Mouse (Mus musculus): ENCODE results near the gene Stk19. TPM values are rescaled to one million over a fixed set of nuclear protein-coding genes. Genes with fewer than 3 reads are reported as not detected.

Gene Stk19
- polyA plus RNA-seq, 1 experiment: 41.3 TPM

- peaks cover 3% of the 10 kb centered on the region for H3K4me1 ChIP-seq (ENCODE audit: control insufficient read depth, insufficient read depth, low read length)
- H3K36me3 ChIP-seq (ENCODE audit: control insufficient read depth, insufficient read depth, low read length): no peaks in the 10 kb centered on the region
- H3K4me3 ChIP-seq (ENCODE audit: control insufficient read depth, low read depth, low read length): no peak overlapping the region
- H3K27me3 ChIP-seq (ENCODE audit: control insufficient read depth, insufficient read depth, low read length): no peaks in the 10 kb centered on the region
- no peak for TF ChIP-seq CTCF (IDR thresholded peaks at IDR 0.05; ENCODE audit: control insufficient read depth, insufficient read depth, insufficient replicate concordance, low read depth, low read length)
- H3K27ac ChIP-seq (ENCODE audit: control insufficient read depth, insufficient read depth, low read depth, low read length): no peak overlapping the region
Measured at GRCm38 (mm10) chr17:34854761-34855160, 18.0 kb upstream of the Stk19 start.

- Histone ChIP-seq H3K36me3 (ENCODE audit: control insufficient read depth, insufficient read depth, low read length) (no peaks in the 10 kb centered on the region), H3K27me3 (ENCODE audit: control insufficient read depth, insufficient read depth, low read length) (no peaks in the 10 kb centered on the region)
Measured at GRCm38 (mm10) chr17:34853511-34853910, 16.8 kb upstream of the Stk19 start.

GRCm38 (mm10) chr17:34850517-34851125 lies 13.9 kb upstream of the Stk19 start:
- H3K4me3 ChIP-seq (ENCODE audit: control insufficient read depth, low read depth, low read length): peak overlapping the region; percentile 88
- no peaks in the 10 kb centered on the region for H3K27me3 ChIP-seq (ENCODE audit: control insufficient read depth, insufficient read depth, low read length)
- peaks cover 2% of the 10 kb centered on the region; the same call in 1 of the 2 replicates for H3K36me3 ChIP-seq (ENCODE audit: control insufficient read depth, insufficient read depth, low read length)
- peaks cover 3% of the 10 kb centered on the region for H3K4me1 ChIP-seq (ENCODE audit: control insufficient read depth, insufficient read depth, low read length)
- peak overlapping the region; percentile 20; the same call in 1 of the 2 replicates for H3K27ac ChIP-seq (ENCODE audit: control insufficient read depth, insufficient read depth, low read depth, low read length)
- no peak for TF ChIP-seq POLR2A (IDR thresholded peaks at IDR 0.05; ENCODE audit: control insufficient read depth, low read depth, low read length)
- no peak for TF ChIP-seq CTCF (IDR thresholded peaks at IDR 0.05; ENCODE audit: control insufficient read depth, insufficient read depth, insufficient replicate concordance, low read depth, low read length)

More at GRCm38 (mm10) chr17:34853511-34853910, 16.8 kb upstream of the Stk19 start:
- Histone ChIP-seq H3K27ac (ENCODE audit: control insufficient read depth, insufficient read depth, low read depth, low read length) (no peak overlapping the region), H3K4me3 (ENCODE audit: control insufficient read depth, low read depth, low read length) (no peak overlapping the region), H3K4me1 (ENCODE audit: control insufficient read depth, insufficient read depth, low read length) (peaks cover 3% of the 10 kb centered on the region)
- no peak for TF ChIP-seq POLR2A (IDR thresholded peaks at IDR 0.05; ENCODE audit: control insufficient read depth, low read depth, low read length)
- TF ChIP-seq CTCF (IDR thresholded peaks at IDR 0.05; ENCODE audit: control insufficient read depth, insufficient read depth, insufficient replicate concordance, low read depth, low read length): no peak

- Histone ChIP-seq H3K27me3 (ENCODE audit: control insufficient read depth, insufficient read depth, low read length) (no peaks in the 10 kb centered on the region), H3K27ac (ENCODE audit: control insufficient read depth, insufficient read depth, low read depth, low read length) (peak within 1 kb of the TSS; percentile 85), H3K36me3 (ENCODE audit: control insufficient read depth, insufficient read depth, low read length) (peaks cover 2% of the 10 kb centered on the region; the same call in 1 of the 2 replicates), H3K4me1 (ENCODE audit: control insufficient read depth, insufficient read depth, low read length) (peaks cover 3% of the 10 kb centered on the region), H3K4me3 (ENCODE audit: control insufficient read depth, low read depth, low read length) (peak within 1 kb of the TSS; percentile 88)
- TF ChIP-seq CTCF (IDR thresholded peaks at IDR 0.05; ENCODE audit: control insufficient read depth, insufficient read depth, insufficient replicate concordance, low read depth, low read length) (no peak), POLR2A (IDR thresholded peaks at IDR 0.05; ENCODE audit: control insufficient read depth, low read depth, low read length) (0 out of 2 replicates have a peak, but pooled peaks have one; percentile 15)
Measured at GRCm38 (mm10) chr17:34849722-34850516, 13.2 kb upstream of the Stk19 start, which contains the start of the genes Skiv2l and Nelfe. Gene Skiv2l, minus strand, starts transcription at chr17:34850210. Gene Nelfe, plus strand, starts transcription at chr17:34850391.

GRCm38 (mm10) chr17:34847615-34848014 lies 10.9 kb upstream of the Stk19 start:
- Histone ChIP-seq H3K27me3 (ENCODE audit: control insufficient read depth, insufficient read depth, low read length) (no peaks in the 10 kb centered on the region), H3K36me3 (ENCODE audit: control insufficient read depth, insufficient read depth, low read length) (peaks cover 2% of the 10 kb centered on the region; the same call in 1 of the 2 replicates), H3K4me1 (ENCODE audit: control insufficient read depth, insufficient read depth, low read length) (peaks cover 3% of the 10 kb centered on the region), H3K27ac (ENCODE audit: control insufficient read depth, insufficient read depth, low read depth, low read length) (no peak overlapping the region), H3K4me3 (ENCODE audit: control insufficient read depth, low read depth, low read length) (no peak overlapping the region)
- TF ChIP-seq CTCF (IDR thresholded peaks at IDR 0.05; ENCODE audit: control insufficient read depth, insufficient read depth, insufficient replicate concordance, low read depth, low read length): no peak
- no peak for TF ChIP-seq POLR2A (IDR thresholded peaks at IDR 0.05; ENCODE audit: control insufficient read depth, low read depth, low read length)

- Histone ChIP-seq H3K36me3 (ENCODE audit: control insufficient read depth, insufficient read depth, low read length) (peaks cover 2% of the 10 kb centered on the region; the same call in 1 of the 2 replicates), H3K4me3 (ENCODE audit: control insufficient read depth, low read depth, low read length) (no peak overlapping the region), H3K27me3 (ENCODE audit: control insufficient read depth, insufficient read depth, low read length) (no peaks in the 10 kb centered on the region), H3K4me1 (ENCODE audit: control insufficient read depth, insufficient read depth, low read length) (peaks cover 3% of the 10 kb centered on the region), H3K27ac (ENCODE audit: control insufficient read depth, insufficient read depth, low read depth, low read length) (no peak overlapping the region)
- TF ChIP-seq POLR2A (IDR thresholded peaks at IDR 0.05; ENCODE audit: control insufficient read depth, low read depth, low read length) (no peak), CTCF (IDR thresholded peaks at IDR 0.05; ENCODE audit: control insufficient read depth, insufficient read depth, insufficient replicate concordance, low read depth, low read length) (no peak)
Measured at GRCm38 (mm10) chr17:34847192-34847591, 10.4 kb upstream of the Stk19 start.

- Histone ChIP-seq H3K4me3 (ENCODE audit: control insufficient read depth, low read depth, low read length) (no peak overlapping the region), H3K36me3 (ENCODE audit: control insufficient read depth, insufficient read depth, low read length) (peaks cover 2% of the 10 kb centered on the region; the same call in 1 of the 2 replicates), H3K27ac (ENCODE audit: control insufficient read depth, insufficient read depth, low read depth, low read length) (no peak overlapping the region), H3K4me1 (ENCODE audit: control insufficient read depth, insufficient read depth, low read length) (no peaks in the 10 kb centered on the region), H3K27me3 (ENCODE audit: control insufficient read depth, insufficient read depth, low read length) (no peaks in the 10 kb centered on the region)
- TF ChIP-seq POLR2A (IDR thresholded peaks at IDR 0.05; ENCODE audit: control insufficient read depth, low read depth, low read length): no peak
Measured at GRCm38 (mm10) chr17:34844884-34845283, 8.1 kb upstream of the Stk19 start.
